Mouse (Mus musculus): ENCODE measurements around the gene Fhl4. TPM values are rescaled to one million over a fixed set of nuclear protein-coding genes. Genes with fewer than 3 reads are reported as not detected.

The Fhl4 gene
- total and polyA plus RNA-seq, 3 experiments, result 0.03 to 0.37 (median 0.31) TPM

Other genes starting within 250 kb of the Fhl4 start
- 10 to 100 TPM; 35.8 to 36.2 TPM for gene Ric8b, start 184.9 kb downstream of the Fhl4 start, total RNA-seq (2021)
- gene Ric8b, start 184.9 kb downstream of the Fhl4 start, polyA plus RNA-seq (2012; rRNA removed), result 6.7 TPM in 2 replicates
- gene Tmem263, start 132 bp upstream of the Fhl4 start, total RNA-seq (2021), result 10 to 100 TPM; 12.2 to 20.0 TPM
- 20.9 and 23.6 TPM in 2 replicates for gene Tmem263, start 132 bp upstream of the Fhl4 start, polyA plus RNA-seq (2012; rRNA removed)
- gene Mterf2, start 25.5 kb upstream of the Fhl4 start, total RNA-seq (2021), result 10 to 100 TPM in 1 of 2 experiments, 1 to 10 TPM in 1; 4.7 to 11.6 TPM
- gene Mterf2, start 25.5 kb upstream of the Fhl4 start, polyA plus RNA-seq (2012; rRNA removed), result 0.25 and 0.58 TPM in 2 replicates
- gene Cry1, start 82.6 kb upstream of the Fhl4 start, total RNA-seq (2021), result 1 to 10 TPM; 7.7 to 9.1 TPM
- 3.9 and 5.8 TPM in 2 replicates for gene Cry1, start 82.6 kb upstream of the Fhl4 start, polyA plus RNA-seq (2012; rRNA removed)

Data from adrenal gland, adult 2 months (tissue).